Mouse (Mus musculus): ENCODE data around the gene Lmo1. TPM values are rescaled to one million over a fixed set of nuclear protein-coding genes. Genes with fewer than 3 reads are reported as not detected.

Lmo1 gene
- polyA plus RNA-seq, 1 experiment from 2014 or later, result 35.6 TPM

DNA sequence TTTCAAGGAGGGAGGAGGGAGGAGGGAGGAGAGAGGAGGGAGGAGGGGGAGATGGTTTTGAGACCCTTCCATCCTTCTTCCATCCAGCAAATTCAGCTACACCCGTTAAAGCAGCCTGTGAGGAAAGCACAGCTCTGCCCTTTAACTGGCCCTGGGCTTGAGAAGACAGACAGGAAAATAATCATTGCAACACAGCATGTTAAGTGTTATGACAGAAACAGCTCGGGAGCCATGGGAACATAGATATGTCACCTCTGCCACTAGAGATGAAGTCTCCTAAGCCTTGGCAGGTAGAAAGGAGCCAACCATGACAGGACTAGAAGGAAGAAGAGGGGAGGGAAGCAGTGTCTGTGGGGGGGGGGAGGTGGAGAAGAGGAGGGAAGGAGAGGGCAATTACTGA lies 31.4 kb upstream of the Lmo1 start:
- Histone ChIP-seq H3K27ac (ENCODE audit: low read depth, low read length) (no peak overlapping the region), H3K9me3 (ENCODE audit: control insufficient read depth, low read length) (no peaks in the 10 kb centered on the region), H3K4me3 (ENCODE audit: low read length) (no peak overlapping the region), H3K4me2 (ENCODE audit: low read length) (no peak overlapping the region), H3K27me3 (replicated peaks; ENCODE audit: control insufficient read depth, insufficient read depth, low read length) (no peaks in the 10 kb centered on the region), H3K4me1 (ENCODE audit: control insufficient read depth, insufficient read depth, low read depth, low read length) (no peaks in the 10 kb centered on the region), H3K9ac (ENCODE audit: low read depth, low read length) (no peak overlapping the region), H3K36me3 (ENCODE audit: control insufficient read depth, insufficient read depth, low read length) (no peaks in the 10 kb centered on the region)
- ATAC-seq, result no peak
- 73% methylated on average over 2 of the region's 2 CpGs for WGBS

DNA sequence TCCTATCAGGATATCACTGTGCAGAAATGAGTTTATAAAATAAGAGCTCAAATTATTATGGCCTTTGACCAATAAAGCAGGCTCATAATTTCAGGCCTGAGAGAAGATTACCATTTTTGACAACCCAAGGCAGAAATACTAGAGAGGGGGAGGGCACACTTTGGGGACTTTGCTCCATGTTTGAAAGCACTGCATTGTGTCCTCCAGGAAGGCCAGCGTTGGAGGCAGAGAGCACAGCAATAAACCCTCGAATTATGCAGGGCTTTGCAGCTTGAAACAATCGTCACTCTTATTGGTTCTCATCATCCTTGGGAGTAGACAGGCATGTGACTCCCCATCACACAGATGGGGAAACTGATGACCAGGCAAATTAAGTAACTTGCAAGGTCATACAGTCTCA lies 28.1 kb upstream of the Lmo1 start:
- H3K36me3 ChIP-seq (ENCODE audit: control insufficient read depth, insufficient read depth, low read length), result no peaks in the 10 kb centered on the region
- no peak overlapping the region for H3K9ac ChIP-seq (ENCODE audit: low read depth, low read length)
- no peak overlapping the region for H3K27ac ChIP-seq (ENCODE audit: low read depth, low read length)
- H3K9me3 ChIP-seq (ENCODE audit: control insufficient read depth, low read length), result no peaks in the 10 kb centered on the region
- H3K4me3 ChIP-seq (ENCODE audit: low read length), result no peak overlapping the region
- no peak for ATAC-seq
- H3K4me2 ChIP-seq (ENCODE audit: low read length), result no peak overlapping the region
- H3K27me3 ChIP-seq (replicated peaks; ENCODE audit: control insufficient read depth, insufficient read depth, low read length), result no peaks in the 10 kb centered on the region
- whole genome bisulfite sequencing, result 60% methylated on average over 3 of the region's 3 CpGs
- H3K4me1 ChIP-seq (ENCODE audit: control insufficient read depth, insufficient read depth, low read depth, low read length), result no peaks in the 10 kb centered on the region

DNA sequence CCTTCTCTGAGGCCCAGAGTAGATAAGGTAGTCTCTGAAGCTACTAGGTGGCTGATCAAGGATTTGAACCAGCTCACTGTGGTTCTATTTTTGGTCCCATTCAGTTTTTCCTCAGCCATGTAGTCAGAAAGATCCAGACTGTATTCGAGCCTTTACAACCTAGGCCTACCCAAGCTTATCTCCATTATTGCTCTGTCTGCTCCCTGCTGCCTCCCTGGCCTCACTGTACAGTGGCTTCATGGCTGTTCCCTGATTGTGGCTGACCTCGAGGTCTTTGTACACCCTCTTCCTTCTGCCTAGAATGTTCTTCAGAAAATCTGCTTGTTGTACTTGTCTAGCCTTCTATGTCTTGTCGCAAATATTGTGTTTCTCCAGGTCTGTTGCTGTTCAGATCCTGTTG lies 25.6 kb upstream of the Lmo1 start:
- Histone ChIP-seq H3K9me3 (ENCODE audit: control insufficient read depth, low read length) (no peaks in the 10 kb centered on the region), H3K4me1 (ENCODE audit: control insufficient read depth, insufficient read depth, low read depth, low read length) (peaks cover 12% of the 10 kb centered on the region), H3K27me3 (replicated peaks; ENCODE audit: control insufficient read depth, insufficient read depth, low read length) (no peaks in the 10 kb centered on the region), H3K4me2 (ENCODE audit: low read length) (no peak overlapping the region), H3K27ac (ENCODE audit: low read depth, low read length) (no peak overlapping the region), H3K4me3 (ENCODE audit: low read length) (no peak overlapping the region), H3K36me3 (ENCODE audit: control insufficient read depth, insufficient read depth, low read length) (no peaks in the 10 kb centered on the region), H3K9ac (ENCODE audit: low read depth, low read length) (no peak overlapping the region)
- 91% methylated on average over 3 of the region's 3 CpGs for WGBS
- ATAC-seq, result no peak

DNA sequence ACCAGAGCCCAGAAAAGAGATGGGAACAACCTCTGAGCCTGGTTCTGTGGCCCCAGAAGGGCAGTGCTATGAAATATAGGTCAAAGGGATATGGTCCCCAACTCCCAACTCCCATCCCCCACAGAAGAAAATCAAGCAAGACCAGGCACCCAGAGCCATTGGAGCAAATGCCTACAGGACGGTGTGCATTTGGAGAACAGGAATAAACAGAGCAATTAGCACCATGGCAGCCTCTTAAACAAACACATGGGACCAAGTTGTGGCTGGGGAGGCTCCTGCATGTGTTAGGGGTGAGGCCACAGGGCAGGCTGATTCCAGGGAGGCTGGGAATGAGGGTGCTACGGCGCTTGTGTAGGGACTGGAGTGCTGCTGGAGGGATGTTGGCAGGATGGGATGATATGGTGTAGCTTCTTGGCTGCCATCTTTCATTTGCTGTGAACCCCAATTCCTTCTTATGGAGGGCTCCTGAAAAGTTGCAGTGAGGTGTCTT lies 22.2 kb upstream of the Lmo1 start:
- Histone ChIP-seq H3K4me3 (ENCODE audit: low read length) (no peak overlapping the region), H3K4me1 (ENCODE audit: control insufficient read depth, insufficient read depth, low read depth, low read length) (peaks cover 14% of the 10 kb centered on the region), H3K4me2 (ENCODE audit: low read length) (no peak overlapping the region), H3K27ac (ENCODE audit: low read depth, low read length) (no peak overlapping the region), H3K36me3 (ENCODE audit: control insufficient read depth, insufficient read depth, low read length) (no peaks in the 10 kb centered on the region), H3K9ac (ENCODE audit: low read depth, low read length) (no peak overlapping the region), H3K9me3 (ENCODE audit: control insufficient read depth, low read length) (no peaks in the 10 kb centered on the region), H3K27me3 (replicated peaks; ENCODE audit: control insufficient read depth, insufficient read depth, low read length) (0 out of 2 replicates have a peak, but pooled peaks cover 2% of the 10 kb centered on the region)
- WGBS, result 47% methylated on average over 3 of the region's 3 CpGs
- ATAC-seq, result no peak

DNA sequence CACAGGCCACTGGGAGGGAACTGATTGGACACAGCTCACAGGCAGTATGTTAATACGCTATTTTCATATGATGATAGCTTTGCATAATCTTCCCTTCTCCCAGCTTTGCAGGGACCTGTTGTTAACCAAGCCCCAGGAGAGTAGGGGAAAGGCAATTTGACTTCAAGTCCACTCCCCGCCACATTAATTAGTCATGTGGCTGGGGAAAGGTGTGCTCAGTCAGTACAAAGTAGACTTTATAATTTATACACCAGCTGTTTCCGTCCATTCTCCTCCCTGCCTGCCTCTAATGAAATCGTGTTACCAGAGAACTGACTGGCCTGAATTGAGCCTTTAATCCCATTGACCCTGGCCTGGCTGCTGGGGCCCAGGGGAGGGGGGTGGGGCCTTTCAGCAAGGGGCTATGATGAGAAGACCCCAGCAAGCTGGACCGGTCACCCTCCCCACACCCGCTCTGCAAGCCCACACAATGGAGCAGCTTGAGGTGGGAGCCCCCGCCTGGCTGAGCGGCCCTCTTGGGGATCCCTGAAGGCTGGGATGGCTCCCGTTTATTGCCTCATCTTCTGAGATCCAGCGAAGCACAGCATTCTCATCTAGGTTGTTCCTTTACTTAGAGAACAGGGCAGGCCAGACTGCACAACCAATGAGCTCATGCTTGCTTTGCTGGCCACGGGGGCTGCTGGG lies 21.5 kb upstream of the Lmo1 start:
- Histone ChIP-seq H3K36me3 (ENCODE audit: control insufficient read depth, insufficient read depth, low read length) (no peaks in the 10 kb centered on the region), H3K4me1 (ENCODE audit: control insufficient read depth, insufficient read depth, low read depth, low read length) (peaks cover 21% of the 10 kb centered on the region), H3K4me3 (ENCODE audit: low read length) (no peak overlapping the region), H3K27me3 (replicated peaks; ENCODE audit: control insufficient read depth, insufficient read depth, low read length) (0 out of 2 replicates have a peak, but pooled peaks cover 2% of the 10 kb centered on the region), H3K9me3 (ENCODE audit: control insufficient read depth, low read length) (no peaks in the 10 kb centered on the region), H3K4me2 (ENCODE audit: low read length) (no peak overlapping the region), H3K9ac (ENCODE audit: low read depth, low read length) (no peak overlapping the region), H3K27ac (ENCODE audit: low read depth, low read length) (peak overlapping the region; percentile 9; the same call in 1 of the 2 replicates)
- peak; percentile 48 for ATAC-seq
- 15% methylated on average over 11 of the region's 11 CpGs for WGBS

DNA sequence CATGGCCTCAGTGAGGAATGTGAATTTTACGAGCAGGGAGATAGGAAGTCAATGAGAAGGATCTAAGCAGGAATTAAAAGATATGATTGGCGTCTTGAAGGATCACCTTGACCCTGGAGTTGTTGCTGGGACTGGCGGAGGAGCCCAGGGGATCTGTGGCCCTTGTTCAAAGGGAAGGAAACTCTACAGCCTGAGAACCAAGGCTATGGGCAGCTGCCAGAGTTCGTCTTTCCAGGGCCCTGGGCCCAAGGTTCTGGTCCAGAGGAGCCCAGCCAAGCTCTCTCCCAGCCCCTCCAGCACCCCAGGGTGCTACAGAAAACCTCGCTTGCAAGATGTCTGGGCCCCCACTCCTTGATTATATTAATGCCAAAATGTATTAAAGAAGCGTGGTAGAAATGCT lies 21.0 kb upstream of the Lmo1 start:
- no peak overlapping the region for H3K4me3 ChIP-seq (ENCODE audit: low read length)

DNA sequence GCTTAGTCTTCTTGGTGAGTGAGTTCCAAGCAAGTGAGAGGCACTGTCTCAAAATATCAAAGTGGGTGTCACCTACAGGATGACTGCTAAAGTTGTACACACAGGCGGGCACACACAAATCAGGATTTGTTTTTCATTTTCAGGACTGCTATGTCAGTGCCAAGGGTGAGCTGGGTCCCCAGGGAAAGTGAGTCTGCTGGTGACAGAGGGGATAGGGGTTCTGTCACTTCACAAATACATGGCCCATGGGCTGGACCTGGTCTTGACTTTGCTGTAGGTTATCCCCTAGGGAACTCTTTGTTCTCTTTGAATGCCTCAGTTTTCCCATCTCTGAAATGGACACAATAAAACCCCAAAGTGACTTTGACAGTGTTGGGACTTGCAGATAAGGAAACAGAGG lies 19.8 kb upstream of the Lmo1 start:
- H3K9me3 ChIP-seq (ENCODE audit: control insufficient read depth, low read length), result no peaks in the 10 kb centered on the region
- H3K27ac ChIP-seq (ENCODE audit: low read depth, low read length), result no peak overlapping the region
- H3K27me3 ChIP-seq (replicated peaks; ENCODE audit: control insufficient read depth, insufficient read depth, low read length), result 0 out of 2 replicates have a peak, but pooled peaks cover 2% of the 10 kb centered on the region
- no peak for ATAC-seq
- no peak overlapping the region for H3K9ac ChIP-seq (ENCODE audit: low read depth, low read length)
- H3K4me3 ChIP-seq (ENCODE audit: low read length), result no peak overlapping the region
- H3K36me3 ChIP-seq (ENCODE audit: control insufficient read depth, insufficient read depth, low read length), result no peaks in the 10 kb centered on the region
- H3K4me2 ChIP-seq (ENCODE audit: low read length), result no peak overlapping the region
- WGBS, result 92% methylated on average over 1 of the region's 1 CpGs
- peaks cover 31% of the 10 kb centered on the region for H3K4me1 ChIP-seq (ENCODE audit: control insufficient read depth, insufficient read depth, low read depth, low read length)

More for the DNA sequence above, 21.0 kb upstream of the Lmo1 start:
- Histone ChIP-seq H3K9ac (ENCODE audit: low read depth, low read length) (no peak overlapping the region), H3K27me3 (replicated peaks; ENCODE audit: control insufficient read depth, insufficient read depth, low read length) (0 out of 2 replicates have a peak, but pooled peaks cover 2% of the 10 kb centered on the region), H3K4me1 (ENCODE audit: control insufficient read depth, insufficient read depth, low read depth, low read length) (peaks cover 26% of the 10 kb centered on the region), H3K36me3 (ENCODE audit: control insufficient read depth, insufficient read depth, low read length) (no peaks in the 10 kb centered on the region), H3K27ac (ENCODE audit: low read depth, low read length) (no peak overlapping the region), H3K4me2 (ENCODE audit: low read length) (no peak overlapping the region), H3K9me3 (ENCODE audit: control insufficient read depth, low read length) (no peaks in the 10 kb centered on the region)
- WGBS, result 50% methylated on average over 6 of the region's 6 CpGs
- ATAC-seq, result no peak

DNA sequence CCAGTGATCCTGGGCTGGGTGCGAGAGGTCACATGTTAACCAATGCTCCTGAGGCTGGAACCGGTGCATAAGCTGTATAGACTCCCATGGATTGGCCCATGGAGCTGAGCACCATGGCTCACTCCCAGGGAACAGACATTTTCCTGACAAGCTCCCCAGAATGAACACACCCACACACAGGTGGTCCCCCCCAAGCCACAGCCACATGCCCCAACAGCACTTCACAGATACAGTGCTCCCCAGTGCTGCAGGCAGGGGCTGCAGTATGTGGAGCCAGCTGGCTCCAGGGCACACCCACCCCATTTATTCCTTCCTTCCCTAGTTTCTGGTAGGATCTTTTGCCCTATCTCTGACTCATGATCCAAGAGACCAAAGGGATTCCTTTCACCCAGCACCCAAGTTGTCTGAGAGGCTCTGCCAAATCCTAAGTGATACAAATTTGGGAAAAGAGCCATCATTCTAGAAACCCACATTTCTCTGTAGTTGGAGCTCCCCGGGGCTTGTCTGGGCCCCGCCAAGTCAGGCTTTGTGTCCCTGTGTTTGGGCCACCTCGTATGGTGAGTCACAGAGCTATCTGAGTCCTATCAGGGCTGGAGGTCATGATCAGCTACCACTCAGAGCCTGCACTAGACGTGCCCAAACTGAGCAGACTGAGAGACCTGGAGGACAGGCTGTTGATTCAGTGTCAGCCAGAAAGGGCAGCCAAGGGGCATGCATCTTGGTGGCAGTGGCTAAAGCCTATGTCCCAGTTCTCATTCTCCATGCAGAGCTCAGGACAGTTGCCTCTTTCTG lies 12.4 kb upstream of the Lmo1 start:
- no peak overlapping the region for H3K27ac ChIP-seq (ENCODE audit: low read depth, low read length)
- no peak overlapping the region for H3K9ac ChIP-seq (ENCODE audit: low read depth, low read length)
- no peaks in the 10 kb centered on the region for H3K9me3 ChIP-seq (ENCODE audit: control insufficient read depth, low read length)
- 75% methylated on average over 6 of the region's 6 CpGs for WGBS
- no peak overlapping the region for H3K4me3 ChIP-seq (ENCODE audit: low read length)
- H3K4me1 ChIP-seq (ENCODE audit: control insufficient read depth, insufficient read depth, low read depth, low read length), result peaks cover 19% of the 10 kb centered on the region
- H3K27me3 ChIP-seq (replicated peaks; ENCODE audit: control insufficient read depth, insufficient read depth, low read length), result peaks cover 7% of the 10 kb centered on the region
- ATAC-seq, result no peak
- H3K36me3 ChIP-seq (ENCODE audit: control insufficient read depth, insufficient read depth, low read length), result no peaks in the 10 kb centered on the region
- no peak overlapping the region for H3K4me2 ChIP-seq (ENCODE audit: low read length)

DNA sequence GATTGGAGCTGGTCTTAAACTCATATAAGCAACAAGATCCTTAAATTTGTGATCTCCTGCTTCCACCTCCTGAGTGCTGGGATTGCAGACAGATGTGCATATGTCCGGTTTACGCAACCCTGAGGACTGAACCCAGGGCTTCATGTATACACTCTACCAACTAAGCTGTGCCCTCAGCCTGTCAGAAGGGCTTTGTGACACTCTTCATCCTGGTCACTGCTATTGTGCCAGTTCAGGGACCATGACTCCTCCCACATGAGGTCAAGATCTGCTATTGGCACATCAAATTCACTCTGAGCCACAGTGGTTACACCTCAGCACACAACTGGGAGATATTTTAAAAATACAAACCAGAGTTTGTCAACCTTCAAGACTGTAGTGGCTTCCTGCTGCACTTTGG lies 11.0 kb upstream of the Lmo1 start:
- H3K4me1 ChIP-seq (ENCODE audit: control insufficient read depth, insufficient read depth, low read depth, low read length), result peaks cover 5% of the 10 kb centered on the region
- ATAC-seq, result no peak
- no peak overlapping the region for H3K27ac ChIP-seq (ENCODE audit: low read depth, low read length)
- H3K4me2 ChIP-seq (ENCODE audit: low read length), result no peak overlapping the region
- H3K27me3 ChIP-seq (replicated peaks; ENCODE audit: control insufficient read depth, insufficient read depth, low read length), result peaks cover 7% of the 10 kb centered on the region
- H3K9ac ChIP-seq (ENCODE audit: low read depth, low read length), result no peak overlapping the region
- H3K4me3 ChIP-seq (ENCODE audit: low read length), result no peak overlapping the region
- 93% methylated on average over 2 of the region's 2 CpGs for WGBS
- H3K36me3 ChIP-seq (ENCODE audit: control insufficient read depth, insufficient read depth, low read length), result no peaks in the 10 kb centered on the region
- no peaks in the 10 kb centered on the region for H3K9me3 ChIP-seq (ENCODE audit: control insufficient read depth, low read length)

Data from hindbrain, embryonic 16.5 days (tissue).